Comparison of ENCODE assay signal across 8 mouse cellular contexts in the genomic region with DNA sequence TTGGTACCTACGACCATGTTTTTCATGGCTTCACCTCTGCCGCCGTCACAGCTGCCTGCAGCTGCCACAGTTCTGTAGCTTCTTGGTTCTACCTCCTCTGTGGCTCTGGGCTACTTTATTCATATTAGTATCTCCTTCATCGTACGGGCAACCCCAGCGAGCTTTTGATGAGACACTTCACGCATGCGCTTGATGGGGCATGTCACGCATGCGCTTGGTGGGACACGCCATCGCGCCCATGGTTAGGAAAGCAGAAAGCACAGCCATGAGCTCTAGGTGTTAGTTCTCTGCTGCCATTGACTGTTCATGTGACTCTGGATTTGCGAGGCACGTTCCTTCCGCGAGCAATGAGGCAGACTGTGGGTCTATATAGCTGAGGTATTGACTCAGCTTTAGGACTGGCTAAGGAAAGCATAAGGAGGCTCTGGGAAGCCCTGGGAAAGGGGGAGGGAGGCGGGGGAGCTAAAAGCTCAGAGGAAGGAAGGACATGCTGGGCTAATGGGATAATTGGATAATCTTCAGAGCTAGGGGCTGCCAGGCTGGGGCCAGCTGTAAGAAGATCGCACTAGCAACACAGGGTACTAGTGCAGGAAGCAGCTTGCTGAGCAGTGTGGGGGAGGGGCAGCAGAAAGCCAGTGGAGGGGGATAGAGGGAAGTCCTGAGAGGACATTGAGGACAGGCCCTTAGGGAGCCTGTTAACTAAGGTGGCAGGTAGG. TPM values are rescaled to one million over a fixed set of nuclear protein-coding genes. Genes with fewer than 3 reads are reported as not detected.
A peak's percentile ranks its signal among the peaks of the same experiment; 100 is the strongest.
DNase-seq lines count a peak whose midpoint lies in the region; ATAC-seq and TF ChIP-seq lines count a peak whose summit lies in the region.

No protein-coding gene starts in this region.

- no peak for ATAC-seq in heart, embryonic 12.5 days (ENCODE audit: insufficient number of reproducible peaks, low FRiP score)
- ATAC-seq in embryonic facial prominence, embryonic 14.5 days (ENCODE audit: low read depth), result peak; percentile 80
- peak; percentile 18; the same call in 1 of the 2 replicates for ATAC-seq in liver, embryonic 14.5 days (ENCODE audit: insufficient read depth)

- H3K4me2 ChIP-seq in heart, embryonic 12.5 days, result no peak overlapping the region
- no peak overlapping the region for H3K4me2 ChIP-seq in embryonic facial prominence, embryonic 14.5 days (ENCODE audit: low read depth, low read length)
- no peak overlapping the region for H3K4me2 ChIP-seq in liver, embryonic 14.5 days (ENCODE audit: low read depth)

- peak; percentile 47 for DNase-seq in heart, postnatal 4 days
- DNase-seq in B cell, adult 2 months, result peak; percentile 37 to 47
- DNase-seq in embryonic facial prominence, embryonic 14.5 days (ENCODE audit: low spot score), result peak; percentile 81
- DNase-seq in liver, embryonic 14.5 days (ENCODE audit: low read depth in 3 of 3, low spot score in 3 of 3), result no peak
- DNase-seq in urinary bladder, postnatal 10 days (ENCODE audit: low spot score), result no peak
- DNase-seq in adrenal gland, postnatal 10 days, result no peak
- DNase-seq in adrenal gland, postnatal 4 days (ENCODE audit: low spot score in 2 of 2), result no peak

- no peak overlapping the region for H3K27ac ChIP-seq in heart, embryonic 12.5 days (ENCODE audit: poor library complexity, severe bottlenecking)
- no peak overlapping the region; the same call in 1 of the 2 replicates for H3K27ac ChIP-seq in embryonic facial prominence, embryonic 14.5 days (replicated peaks; ENCODE audit: low read depth, low read length)
- no peak overlapping the region for H3K27ac ChIP-seq in liver, embryonic 14.5 days

- WGBS in heart, embryonic 12.5 days, result 68% methylated on average over 19 of the region's 19 CpGs
- 58% methylated on average over 19 of the region's 19 CpGs for WGBS in embryonic facial prominence, embryonic 14.5 days
- 65% methylated on average over 19 of the region's 19 CpGs for WGBS in liver, embryonic 14.5 days (ENCODE audit: insufficient replicate concordance)

- no peak for TF ChIP-seq EP300 in liver, embryonic 14.5 days (IDR thresholded peaks at IDR 0.05; ENCODE audit: low read depth)

- no peaks in the 10 kb centered on the region for H3K27me3 ChIP-seq in heart, embryonic 12.5 days (replicated peaks)
- no peaks in the 10 kb centered on the region for H3K27me3 ChIP-seq in embryonic facial prominence, embryonic 14.5 days (replicated peaks; ENCODE audit: control insufficient read depth, insufficient read depth, low read length)
- no peaks in the 10 kb centered on the region; the same call in 1 of the 2 replicates for H3K27me3 ChIP-seq in liver, embryonic 14.5 days (ENCODE audit: control insufficient read depth, insufficient read depth, low read length)

- TF ChIP-seq CTCF in liver, embryonic 14.5 days (IDR thresholded peaks at IDR 0.05; ENCODE audit: low read depth), result no peak

- H3K4me3 ChIP-seq in heart, embryonic 12.5 days, result no peak overlapping the region
- H3K4me3 ChIP-seq in embryonic facial prominence, embryonic 14.5 days (ENCODE audit: low read depth, low read length), result no peak overlapping the region
- no peak overlapping the region for H3K4me3 ChIP-seq in liver, embryonic 14.5 days (ENCODE audit: insufficient read depth in 1 of 2, low read depth in 2 of 2, low read length in 2 of 2)

- no peak overlapping the region for H3K9ac ChIP-seq in heart, embryonic 12.5 days
- H3K9ac ChIP-seq in embryonic facial prominence, embryonic 14.5 days (ENCODE audit: low read depth, low read length), result no peak overlapping the region
- no peak overlapping the region for H3K9ac ChIP-seq in liver, embryonic 14.5 days (replicated peaks)

- no peaks in the 10 kb centered on the region for H3K36me3 ChIP-seq in heart, embryonic 12.5 days
- H3K36me3 ChIP-seq in embryonic facial prominence, embryonic 14.5 days (ENCODE audit: control insufficient read depth, insufficient read depth, low read length), result no peaks in the 10 kb centered on the region
- no peaks in the 10 kb centered on the region for H3K36me3 ChIP-seq in liver, embryonic 14.5 days (replicated peaks; ENCODE audit: control insufficient read depth, insufficient read depth, low read depth)

- no peaks in the 10 kb centered on the region for H3K9me3 ChIP-seq in heart, embryonic 12.5 days (replicated peaks)
- H3K9me3 ChIP-seq in embryonic facial prominence, embryonic 14.5 days (ENCODE audit: control insufficient read depth, low read length), result no peaks in the 10 kb centered on the region
- H3K9me3 ChIP-seq in liver, embryonic 14.5 days (ENCODE audit: control insufficient read depth, low read length), result no peaks in the 10 kb centered on the region

- H3K4me1 ChIP-seq in heart, embryonic 12.5 days (replicated peaks), result peaks cover 65% of the 10 kb centered on the region
- peaks cover 22% of the 10 kb centered on the region for H3K4me1 ChIP-seq in embryonic facial prominence, embryonic 14.5 days (ENCODE audit: control insufficient read depth, insufficient read depth, low read length)
- peaks cover 0 to 5% of the 10 kb centered on the region in 2 experiments; a peak in 2 of 4 replicates for H3K4me1 ChIP-seq in liver, embryonic 14.5 days (replicated peaks; ENCODE audit: control insufficient read depth in 2 of 2, insufficient read depth in 2 of 2, low read length in 1 of 2)

RNA-seq across cellular contexts. Expression of gene Upb1, which starts 43.4 kb away (rescaled TPM):
- total RNA-seq in heart, postnatal 4 days (2021), result under 1 TPM; 0.54 to 0.60 TPM
- 0.15 and 0.17 TPM in 2 replicates for polyA plus RNA-seq in heart, embryonic 12.5 days (2016; fragmentation: Nextera tagmentation; extraction: Ambion mirVana)
- 0.99 and 2.2 TPM in 2 replicates for polyA plus RNA-seq in embryonic facial prominence, embryonic 14.5 days (2014; fragmentation: Nextera tagmentation; extraction: Ambion mirVana)
- 8.1 and 8.8 TPM in 2 replicates for polyA plus RNA-seq in liver, embryonic 14.5 days (2012; rRNA removed)
- polyA plus RNA-seq in liver, embryonic 14.5 days (2014; fragmentation: Nextera tagmentation; extraction: Ambion mirVana), result 18.3 and 20.1 TPM in 2 replicates
- total RNA-seq in adrenal gland, postnatal 10 days (2021), result 10 to 100 TPM; 22.7 to 57.8 TPM
- total RNA-seq in adrenal gland, postnatal 4 days (2021), result 10 to 100 TPM in 1 of 2 experiments, 1 to 10 TPM in 1; 2.1 to 16.1 TPM

Comparison
In these comparisons a context has a peak if more than half of its experiments do, and no peak if none do; other contexts are left out.
1. DNase-seq: peak in heart, postnatal 4 days (single experiment), B cell, adult 2 months (2 of 2) and embryonic facial prominence, embryonic 14.5 days (single experiment); none in liver, embryonic 14.5 days (0 of 3), urinary bladder, postnatal 10 days (single experiment), adrenal gland, postnatal 10 days (single experiment) and adrenal gland, postnatal 4 days (0 of 2).